Mouse (Mus musculus) embryo, embryonic 11 days (tissue): Measurements from ENCODE around the gene Zfp654.
A peak's percentile ranks its signal among the peaks of the same experiment; 100 is the strongest.

Experiments
- DNase-seq: peaks from one replicate; pipeline ENCODE4 v3.0.0-alpha.2; 2015

Zfp654 gene

GRCm38 (mm10) chr16:64758561-64759244 is 92.7 kb downstream of the Zfp654 start:
- no peak for DNase-seq

- DNase-seq = no peak
Observed at GRCm38 (mm10) chr16:64757666-64758400, 93.6 kb downstream of the Zfp654 start.

- no peak for DNase-seq
Observed at GRCm38 (mm10) chr16:64756321-64756720, 95.1 kb downstream of the Zfp654 start.

DNA sequence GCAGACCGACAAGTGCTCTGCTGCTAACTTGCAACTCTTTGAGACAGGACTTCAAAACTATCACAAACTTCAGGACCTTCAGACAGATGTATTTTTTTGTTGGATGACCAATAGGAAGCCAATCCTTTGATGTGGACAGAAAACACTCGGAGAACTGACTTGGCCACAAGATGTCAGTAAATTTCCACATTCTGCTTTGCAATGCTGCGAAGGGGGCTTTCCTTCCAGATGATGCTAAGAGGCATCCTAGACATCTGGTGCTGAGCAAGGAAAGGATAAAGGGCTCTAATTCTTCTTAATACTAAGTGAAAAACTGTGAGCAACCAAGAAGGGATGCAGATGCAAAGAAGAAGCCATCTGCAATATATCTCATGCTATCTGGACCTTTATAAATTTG is 96.7 kb downstream of the Zfp654 start:
- DNase-seq = peak; percentile 80

DNA sequence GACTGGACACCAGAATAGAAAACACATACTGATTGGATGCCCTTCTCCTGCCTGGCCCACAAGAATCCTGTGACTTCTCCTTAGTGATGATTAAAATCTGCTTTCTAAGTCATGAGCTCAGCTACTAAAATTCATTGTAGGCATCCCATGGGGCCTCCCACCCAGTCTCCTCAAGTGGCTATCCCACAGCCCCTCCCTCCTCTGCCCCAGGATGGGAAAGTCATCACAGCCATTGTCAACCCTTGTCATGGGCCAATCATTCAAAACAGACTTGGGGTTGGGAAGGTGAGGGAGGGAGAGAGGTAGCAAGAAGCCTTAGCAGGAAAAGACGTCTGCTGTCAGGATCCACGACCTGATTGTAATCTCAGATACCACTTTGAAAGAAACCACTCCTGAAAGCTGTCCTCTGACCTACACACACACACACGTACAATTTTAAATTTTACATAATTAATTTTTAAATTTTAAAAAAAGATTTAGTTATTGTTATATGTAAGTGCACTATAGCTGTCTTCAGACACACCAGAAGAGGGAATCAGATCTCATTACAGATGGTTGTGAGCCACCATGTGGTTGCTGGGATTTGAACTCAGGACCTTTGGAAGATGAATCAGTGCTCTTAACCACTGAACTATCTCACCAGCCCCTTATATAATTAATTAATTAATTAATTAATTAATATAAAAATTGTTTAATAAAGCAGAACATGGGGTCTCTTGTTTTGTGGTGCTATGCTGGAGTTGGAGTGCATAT is 97.3 kb downstream of the Zfp654 start:
- no peak for DNase-seq

- peak; percentile 85 for DNase-seq
Observed at GRCm38 (mm10) chr16:64748237-64748636, 103.2 kb downstream of the Zfp654 start.

- DNase-seq = no peak
Observed at GRCm38 (mm10) chr16:64745089-64745488, 106.4 kb downstream of the Zfp654 start.

DNA sequence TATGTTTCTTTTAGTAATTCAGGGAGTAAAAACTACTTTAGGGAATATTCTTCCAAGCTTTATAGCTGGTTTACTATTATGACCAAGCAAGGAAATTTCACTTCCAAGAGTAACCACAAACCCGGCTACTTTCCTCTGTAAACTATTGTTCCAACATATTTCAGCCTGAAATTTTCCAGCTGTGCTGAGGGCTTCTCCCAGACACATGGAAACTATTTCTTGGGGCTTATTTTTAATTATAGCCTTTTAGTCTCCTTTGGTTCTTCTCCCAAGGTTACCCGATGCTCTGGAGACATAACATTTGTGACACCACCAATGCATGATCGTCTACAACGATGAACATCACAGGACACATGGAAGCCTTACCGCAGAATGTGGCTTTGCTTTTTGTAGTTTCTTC is 114.2 kb downstream of the Zfp654 start:
- DNase-seq = no peak
